Mouse (Mus musculus) CH12.LX (cell line): Measurements from ENCODE around the gene Cmya5.

Experiments
- CTCF ChIP-seq, 2 experiments: IDR thresholded peaks in 1 of 2; conservative IDR thresholded peaks in 1 of 2; 2 replicates each; pipeline ENCODE4 v1.5.1; 2011 to 2012; ENCODE audit warnings: low read depth in 2 of 2, low read length in 2 of 2, improper control_type of control experiment in 1 of 2, inconsistent platforms in 1 of 2, mild to moderate bottlenecking in 1 of 2, moderate library complexity in 1 of 2
- JUND ChIP-seq: conservative IDR thresholded peaks from 2 replicates; pipeline ENCODE4 v1.6.1; 2011; ENCODE audit warnings: low read depth, low read length, improper control_type of control experiment
- MAZ ChIP-seq: IDR thresholded peaks from 2 replicates; pipeline ENCODE4 v1.6.1; 2012; ENCODE audit warnings: low read depth, mild to moderate bottlenecking, inconsistent platforms, low read length, improper control_type of control experiment, moderate library complexity
- POLR2A ChIP-seq: IDR thresholded peaks from 2 replicates; pipeline ENCODE4 v1.6.1; 2011; ENCODE audit warnings: low read depth, mild to moderate bottlenecking, improper control_type of control experiment, low read length
- USF1 ChIP-seq: IDR thresholded peaks from 2 replicates; pipeline ENCODE4 v1.6.1; 2014; ENCODE audit warnings: low read depth, mild to moderate bottlenecking, inconsistent platforms, low read length, improper control_type of control experiment

DNA sequence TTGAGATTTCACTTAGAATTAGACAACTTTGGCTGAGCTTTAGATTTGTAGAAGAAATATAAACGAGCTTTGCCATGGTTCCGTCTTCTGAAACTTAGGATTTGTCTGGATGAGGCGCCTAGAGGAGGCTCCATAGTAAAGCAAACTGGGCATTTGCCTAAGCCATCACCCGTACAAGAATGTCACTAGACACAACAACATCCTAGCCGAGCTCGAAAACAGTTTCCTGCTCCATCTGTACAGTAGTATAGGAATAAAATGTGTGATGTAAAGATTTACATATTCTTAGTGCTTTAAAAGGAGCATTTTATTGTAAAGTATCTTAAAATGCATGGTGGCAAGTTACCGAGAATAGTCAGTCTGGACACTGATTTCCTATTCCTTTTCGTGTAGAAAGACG lies 22.2 kb downstream of the Cmya5 start:
- TF ChIP-seq USF1, result no peak
- no peak for TF ChIP-seq POLR2A
- no peak for TF ChIP-seq CTCF (conservative IDR thresholded peaks at IDR 0.05 in 1 of 2, IDR thresholded peaks at IDR 0.05 in 1 of 2; ENCODE audit: low read depth in 2 of 2, low read length in 2 of 2)
- no peak for TF ChIP-seq JUND
- TF ChIP-seq MAZ, result no peak
